Mouse (Mus musculus): Measurements from ENCODE around the gene Lgr4.
A peak's percentile ranks its signal among the peaks of the same experiment; 100 is the strongest.
"Not testable (repeated sequence)": the region's sequence is repeated elsewhere in the genome, so short reads cannot be mapped to it uniquely, and the experiment has no call there.

Lgr4 gene

DNA sequence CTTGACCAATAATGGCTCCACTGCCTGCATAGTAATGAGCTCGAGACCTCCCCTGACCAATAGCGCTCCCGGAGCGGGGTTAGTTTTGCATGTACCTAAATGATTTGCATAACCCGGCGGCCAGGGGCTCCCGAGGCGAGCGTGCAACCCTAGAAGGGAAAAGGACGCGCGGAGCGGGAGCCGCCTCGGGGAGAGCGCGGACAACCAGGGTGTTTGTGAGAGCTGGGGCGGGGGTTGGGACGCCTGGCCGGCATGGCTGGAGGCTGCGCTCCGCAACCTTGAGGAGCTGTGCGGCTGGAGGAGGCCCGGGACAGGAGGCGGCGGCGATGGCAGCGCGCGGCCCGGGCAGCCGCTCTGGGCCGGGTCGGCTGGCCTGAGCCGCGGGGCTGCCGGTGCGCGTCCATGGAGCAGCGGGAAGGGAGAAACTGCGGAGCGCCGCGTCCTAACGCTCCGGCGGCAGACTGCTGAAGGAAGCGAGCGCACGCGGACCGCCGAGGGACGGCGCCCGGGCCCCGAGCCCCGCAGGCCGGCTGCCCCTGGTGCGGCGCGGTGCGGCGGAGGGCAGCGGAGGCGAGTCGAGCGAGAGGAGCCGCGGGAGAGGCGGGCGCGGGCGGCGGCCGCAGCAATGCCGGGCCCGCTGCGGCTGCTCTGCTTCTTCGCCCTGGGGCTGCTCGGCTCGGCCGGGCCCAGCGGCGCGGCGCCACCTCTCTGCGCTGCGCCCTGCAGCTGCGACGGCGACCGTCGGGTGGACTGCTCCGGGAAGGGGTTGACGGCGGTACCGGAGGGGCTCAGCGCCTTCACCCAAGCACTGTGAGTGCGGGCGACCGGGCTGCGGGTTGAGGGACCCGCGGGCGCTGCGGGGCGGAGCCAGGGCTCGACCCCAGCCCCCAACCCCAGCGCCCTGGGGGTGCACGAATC, at the start of gene Lgr4:
Gene Lgr4 (plus strand): TSS at position 152 of the 918 bp plus-strand sequence.
- peak; percentile 93 to 96 for DNase-seq

DNA sequence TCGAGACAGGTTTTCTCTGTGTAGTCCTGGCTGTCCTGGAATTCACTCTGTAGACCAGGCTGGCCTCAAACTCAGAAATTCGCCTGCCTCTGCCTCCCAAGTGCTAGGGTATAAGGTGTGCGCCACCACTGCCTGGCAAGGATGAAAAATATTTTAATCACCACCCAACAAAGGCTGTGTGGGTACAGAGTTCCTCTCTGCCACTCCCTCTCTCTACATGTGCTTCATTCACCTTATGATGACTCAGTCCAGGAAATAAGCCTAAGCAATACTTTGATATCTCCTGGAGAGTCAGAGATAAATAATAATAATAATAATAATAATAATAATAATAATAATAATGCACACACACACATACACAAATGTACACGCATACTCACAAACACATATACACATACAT, 38.0 kb upstream of the Lgr4 start:
- DNase-seq: not testable (repeated sequence)

DNA sequence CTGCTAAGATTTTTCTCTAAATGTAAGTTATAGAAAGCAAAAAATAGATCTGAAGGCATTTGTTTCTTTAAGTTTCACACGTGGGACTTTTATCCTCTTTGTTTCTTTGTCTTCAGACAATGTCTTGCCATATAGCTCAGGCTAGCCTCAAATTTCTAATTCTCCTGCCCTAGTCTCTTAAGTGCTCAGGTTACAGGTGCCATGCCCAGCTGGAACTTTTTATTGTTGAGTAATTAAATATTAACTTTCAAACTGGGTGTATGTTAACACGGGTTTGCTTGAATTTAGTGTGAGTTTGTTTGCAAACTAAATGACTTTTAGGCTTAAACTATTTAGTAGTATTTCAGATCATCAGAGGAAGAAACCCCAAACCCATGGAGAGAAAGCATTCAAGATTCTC, 36.3 kb upstream of the Lgr4 start:
- no peak for DNase-seq

DNA sequence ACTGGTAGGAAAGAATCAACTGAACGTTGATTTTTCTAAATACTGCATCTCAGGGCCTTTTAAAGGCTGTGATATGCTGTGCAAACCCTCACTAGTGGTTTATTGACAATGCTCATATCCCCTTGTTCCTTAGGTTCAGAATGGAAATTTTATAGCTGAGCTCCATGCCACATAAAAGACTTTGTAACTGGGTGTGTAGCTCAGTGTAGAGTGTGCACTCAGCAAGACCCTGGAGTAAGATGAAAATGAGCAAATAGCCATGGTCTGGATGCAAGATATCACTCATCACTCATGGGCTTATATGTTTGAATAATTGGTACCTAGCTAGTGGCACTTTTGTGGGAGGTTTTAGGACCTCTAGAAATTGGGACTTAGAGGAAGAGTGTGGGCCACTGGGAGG, 35.8 kb upstream of the Lgr4 start:
- no peak for DNase-seq

DNA sequence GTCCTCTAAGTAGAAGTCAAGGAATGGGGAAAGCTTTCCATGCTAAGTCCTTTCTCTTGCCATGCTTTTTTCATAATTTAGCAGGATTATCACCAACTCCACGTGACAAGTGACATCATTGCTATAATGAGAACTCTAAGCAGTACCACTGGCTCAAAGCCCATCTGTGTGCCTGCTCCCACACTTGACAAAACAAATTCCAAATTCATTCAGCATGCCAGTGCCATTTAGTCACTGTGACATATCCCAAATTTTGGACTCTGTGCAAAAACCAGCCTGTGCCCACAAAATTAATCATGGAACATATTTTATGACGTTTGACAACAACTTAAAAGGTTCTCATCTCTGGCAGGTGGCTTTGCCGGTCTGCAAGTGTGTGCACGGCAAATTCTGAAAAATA, 33.3 kb upstream of the Lgr4 start:
- peak; percentile 74 to 82 for DNase-seq

DNA sequence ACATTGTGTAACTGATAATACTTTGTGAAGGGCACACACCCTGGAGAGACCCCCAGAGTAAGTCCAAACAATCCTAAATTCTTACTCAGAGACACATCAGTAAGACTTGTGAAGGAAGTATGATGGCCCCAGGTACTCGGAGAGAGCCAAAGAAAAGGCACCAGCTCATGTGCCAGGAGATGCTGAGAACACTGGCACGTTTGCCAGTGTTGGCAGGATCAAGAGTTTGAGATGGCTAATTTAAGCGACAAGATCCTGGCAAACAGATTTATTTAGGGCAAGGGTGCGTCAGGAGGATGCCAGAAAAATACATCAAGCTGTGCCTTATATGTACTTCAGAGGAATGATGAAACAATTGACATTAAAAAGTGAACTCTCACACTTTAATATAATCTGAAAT, 32.9 kb upstream of the Lgr4 start:
- DNase-seq: peak; percentile 83 to 86

DNA sequence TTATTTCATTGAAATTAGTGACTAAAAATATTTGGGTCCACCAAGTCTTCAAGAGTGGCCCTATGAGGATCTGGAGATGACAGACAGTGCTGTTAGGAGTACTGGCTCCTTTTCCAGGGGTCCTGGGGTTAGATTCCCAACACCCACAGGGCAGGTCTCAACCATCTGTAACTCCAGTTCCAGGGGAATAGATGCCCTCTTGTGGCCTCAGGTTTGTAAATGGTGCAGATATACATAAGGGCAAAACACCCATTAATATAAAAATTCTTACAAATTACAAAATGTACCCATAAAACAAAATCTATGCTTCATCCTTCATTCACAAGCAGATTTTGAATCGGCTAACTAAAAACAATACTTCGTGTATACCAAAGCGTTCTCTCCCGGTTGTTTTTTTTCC, 27.4 kb upstream of the Lgr4 start:
- peak; percentile 17 to 43 for DNase-seq

DNA sequence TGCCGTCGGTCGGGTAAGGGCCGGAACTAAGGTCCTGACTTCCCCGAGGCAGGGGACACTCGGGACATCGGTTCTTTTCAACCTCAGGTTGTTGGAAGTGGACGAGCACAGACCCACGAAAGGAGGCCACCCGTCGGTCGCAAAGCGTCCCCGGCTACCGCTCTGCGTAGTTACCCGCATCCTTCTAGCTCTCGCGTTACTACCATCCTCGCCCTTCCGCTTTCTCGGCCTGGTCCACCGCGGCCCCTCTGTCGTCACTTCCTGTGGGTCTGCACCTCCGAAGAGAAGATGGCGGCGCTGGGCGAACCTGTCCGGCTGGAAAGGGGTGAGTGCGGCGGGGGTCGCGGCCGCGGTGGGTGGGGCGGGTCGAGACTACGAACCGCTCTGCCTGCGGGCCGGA, 26.9 kb upstream of the Lgr4 start, which contains the start of gene Lin7c:
Gene Lin7c (plus strand): TSS at position 257 of the 400 bp plus-strand sequence.
- peak; percentile 97 for DNase-seq

DNA sequence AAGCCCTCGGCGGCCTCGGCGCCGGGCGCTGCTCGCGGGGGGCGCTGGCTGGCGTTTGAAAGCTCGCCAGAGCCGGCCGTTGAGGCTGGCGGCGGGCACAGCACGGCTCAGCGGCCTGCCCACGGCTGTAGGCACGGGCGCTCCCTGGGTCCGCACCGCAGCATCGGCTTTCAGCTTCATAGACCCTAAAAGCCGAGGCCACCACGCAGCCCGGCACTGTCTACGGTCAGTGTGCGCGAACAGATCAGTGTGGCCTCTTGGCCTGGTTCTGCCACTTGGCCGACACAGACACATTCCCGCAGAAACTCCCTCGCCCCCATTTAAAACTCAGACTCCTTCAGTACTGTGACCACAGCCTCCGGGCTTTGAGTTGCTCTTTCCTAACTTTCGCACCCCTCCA, 26.4 kb upstream of the Lgr4 start:
- no peak for DNase-seq

DNA sequence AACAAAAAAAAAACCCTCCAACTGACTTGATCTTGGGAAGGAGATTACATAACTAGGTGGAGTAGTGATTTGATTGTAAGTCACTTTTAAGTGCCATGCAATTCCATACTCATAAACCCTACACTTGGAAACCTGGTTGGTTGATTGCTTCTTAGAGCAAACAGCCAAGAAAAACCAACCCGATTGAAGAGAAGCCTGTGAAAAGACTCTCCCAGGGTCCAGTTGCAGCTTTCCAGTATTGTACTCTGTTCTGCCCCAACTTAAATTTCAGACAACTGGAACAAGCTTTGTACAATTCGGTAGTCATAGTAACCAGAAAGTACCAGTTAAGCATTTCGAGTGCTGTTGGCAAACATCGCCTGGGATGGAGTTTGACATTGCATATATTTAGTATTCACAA, 26.0 kb upstream of the Lgr4 start:
- no peak for DNase-seq

DNA sequence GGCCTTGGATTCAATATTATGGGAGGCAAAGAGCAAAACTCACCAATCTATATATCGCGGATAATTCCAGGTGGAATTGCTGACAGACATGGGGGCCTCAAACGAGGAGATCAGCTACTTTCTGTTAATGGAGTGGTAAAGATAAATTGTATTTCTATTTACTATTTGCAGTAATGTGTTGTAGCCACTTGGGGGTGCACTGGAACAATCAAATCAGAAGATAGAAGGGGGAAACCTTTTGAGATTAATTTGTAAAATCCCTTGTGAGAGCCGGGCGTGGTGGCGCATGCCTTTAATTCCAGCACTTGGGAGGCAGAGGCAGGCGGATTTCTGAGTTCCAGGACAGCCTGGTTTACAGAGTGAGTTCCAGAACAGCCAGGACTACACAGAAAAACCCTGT, 21.1 kb upstream of the Lgr4 start:
- DNase-seq: peak; percentile 24 to 25

DNA sequence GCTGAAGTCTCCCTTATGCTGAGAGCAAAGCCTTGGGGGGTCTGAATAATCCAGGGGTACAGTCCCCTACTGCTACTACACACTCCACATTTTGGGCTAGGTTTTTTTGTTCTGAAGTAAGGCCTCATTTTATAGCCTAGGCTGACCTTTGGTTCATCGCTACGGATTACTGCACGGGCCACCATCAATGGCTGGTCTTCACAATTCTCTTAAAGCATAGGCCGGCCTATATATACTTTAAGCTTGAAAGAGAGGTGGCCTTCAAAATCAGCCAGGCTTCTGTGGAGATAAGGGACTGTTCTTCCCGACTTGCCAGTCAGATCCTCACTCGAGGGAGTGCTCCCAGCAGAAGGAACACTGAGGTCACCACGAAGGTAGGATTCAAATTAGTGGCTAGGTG, 14.6 kb upstream of the Lgr4 start:
- no peak for DNase-seq

DNA sequence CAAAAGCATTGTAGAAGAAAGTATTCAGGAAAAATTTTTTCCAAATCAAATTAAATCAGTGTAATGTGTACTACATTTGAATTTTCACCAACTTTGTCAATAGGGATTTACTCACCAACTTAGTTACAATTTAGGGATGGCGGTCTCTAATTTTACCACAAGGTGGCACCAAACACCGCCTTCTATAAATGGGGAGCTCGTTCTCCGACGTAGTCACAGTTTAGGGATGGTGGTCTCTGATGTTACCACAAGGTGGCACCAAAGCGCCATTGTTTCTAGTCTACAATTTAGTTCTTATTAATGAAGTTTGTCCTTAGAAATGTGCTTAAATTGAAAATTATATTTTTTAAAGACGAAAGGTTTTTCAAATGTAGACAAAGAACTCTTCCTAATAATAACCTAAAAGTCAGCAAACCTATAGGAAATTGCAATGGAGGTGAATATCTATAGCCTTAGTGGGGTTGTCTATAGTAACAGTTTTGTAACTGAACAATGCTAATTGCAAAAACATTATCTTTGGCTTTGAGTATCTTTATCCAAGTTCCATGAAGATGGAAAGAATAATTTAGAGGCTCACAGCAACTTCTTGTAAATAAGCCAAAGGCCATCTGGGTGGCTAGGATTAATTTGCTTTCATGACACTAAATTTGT, 13.2 kb upstream of the Lgr4 start:
- DNase-seq: peak; percentile 93 to 94

DNA sequence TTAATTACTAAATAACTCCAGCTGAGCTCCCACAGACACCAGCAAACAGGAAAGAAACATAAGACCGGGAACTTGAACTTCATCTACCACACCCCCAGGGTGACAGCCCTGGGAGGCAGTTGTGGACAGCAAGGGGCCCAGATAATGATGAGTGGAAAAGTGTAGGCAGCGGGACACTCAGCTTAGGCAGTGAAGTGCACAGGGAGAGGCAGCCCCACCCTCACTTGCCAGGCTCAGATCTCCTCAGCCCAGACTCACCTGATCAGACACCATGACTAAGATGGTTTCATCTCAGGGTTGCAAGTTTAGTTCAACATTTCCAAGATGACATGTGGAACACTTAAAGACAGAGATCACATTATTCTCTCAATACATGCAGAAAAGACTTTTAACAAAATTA, 8.3 kb upstream of the Lgr4 start:
- DNase-seq: no peak

DNA sequence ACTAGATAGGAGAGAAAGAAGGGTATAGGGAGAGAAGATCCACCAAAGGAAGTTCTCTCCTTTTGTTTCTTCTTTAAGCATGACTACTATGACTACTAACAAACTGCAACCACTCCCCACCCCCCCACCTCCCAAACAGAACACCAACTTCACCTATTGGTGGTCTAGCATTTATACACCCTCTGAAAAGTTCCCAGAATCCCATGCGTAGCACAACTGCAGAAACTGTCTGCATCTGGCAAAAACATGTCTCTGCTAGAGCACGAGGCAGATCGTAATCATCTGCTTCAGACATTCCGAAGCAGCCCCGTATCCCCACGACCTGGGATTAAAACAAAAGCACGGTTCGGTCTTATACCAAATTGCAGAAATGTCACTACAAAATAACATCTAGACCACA, 5.2 kb upstream of the Lgr4 start:
- no peak for DNase-seq

DNA sequence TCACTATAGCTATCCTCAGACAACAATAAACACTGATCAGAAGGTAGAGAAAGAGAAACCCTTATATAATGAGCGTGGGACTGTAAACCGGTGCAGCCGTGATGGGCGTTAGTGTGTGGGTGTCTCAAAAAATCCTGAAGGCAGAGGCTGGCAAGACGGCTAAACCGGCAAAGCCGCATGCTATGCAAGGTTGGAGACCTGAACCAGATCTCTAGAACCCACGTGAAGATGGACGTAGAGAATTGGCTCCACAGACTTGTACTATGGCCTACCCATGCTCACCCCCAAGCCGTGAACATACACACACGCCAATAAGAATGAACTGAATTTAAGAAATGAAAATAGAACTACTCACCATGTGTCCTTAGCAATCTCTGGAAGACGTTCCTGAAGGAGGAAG, 4.7 kb upstream of the Lgr4 start:
- DNase-seq: no peak

DNA sequence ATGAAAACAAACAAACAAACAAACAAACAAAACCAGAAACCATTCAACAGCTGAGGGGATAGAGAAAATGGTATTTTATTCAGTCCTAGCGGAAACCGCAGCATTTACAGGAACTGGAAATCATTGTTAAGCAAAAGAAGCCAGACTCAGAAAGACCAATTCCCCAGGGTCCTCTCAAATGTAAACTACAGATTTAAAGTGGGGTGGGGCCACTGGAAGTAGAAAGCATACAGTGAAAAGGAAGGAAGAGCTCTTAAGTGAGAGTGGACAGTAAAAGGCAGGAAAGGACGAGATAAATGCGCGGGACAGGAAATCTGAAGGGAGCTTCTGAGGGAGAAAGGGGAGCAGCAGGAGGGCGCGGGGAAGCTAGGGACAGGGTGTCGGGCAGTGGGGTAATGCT, 4.2 kb upstream of the Lgr4 start:
- no peak for DNase-seq

DNA sequence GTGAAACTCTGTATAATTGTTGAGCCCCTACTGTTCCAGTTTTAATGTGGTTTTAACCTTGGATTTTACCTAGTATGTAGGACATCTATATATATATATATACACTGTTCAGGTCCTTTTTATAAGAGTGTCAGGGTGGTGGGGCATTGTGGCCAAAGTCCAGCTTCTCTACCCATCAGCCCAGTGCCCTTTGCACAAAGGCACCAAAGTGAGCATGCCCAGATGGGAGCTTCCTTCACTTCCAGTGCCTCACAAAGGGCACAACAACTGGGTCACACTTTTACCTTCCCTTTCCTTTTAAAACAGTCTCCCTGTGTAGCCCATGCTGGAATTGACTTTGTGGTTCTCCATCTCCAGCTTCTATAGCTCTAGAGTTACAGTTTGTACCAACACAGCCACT, 2.8 kb upstream of the Lgr4 start:
- no peak for DNase-seq

DNA sequence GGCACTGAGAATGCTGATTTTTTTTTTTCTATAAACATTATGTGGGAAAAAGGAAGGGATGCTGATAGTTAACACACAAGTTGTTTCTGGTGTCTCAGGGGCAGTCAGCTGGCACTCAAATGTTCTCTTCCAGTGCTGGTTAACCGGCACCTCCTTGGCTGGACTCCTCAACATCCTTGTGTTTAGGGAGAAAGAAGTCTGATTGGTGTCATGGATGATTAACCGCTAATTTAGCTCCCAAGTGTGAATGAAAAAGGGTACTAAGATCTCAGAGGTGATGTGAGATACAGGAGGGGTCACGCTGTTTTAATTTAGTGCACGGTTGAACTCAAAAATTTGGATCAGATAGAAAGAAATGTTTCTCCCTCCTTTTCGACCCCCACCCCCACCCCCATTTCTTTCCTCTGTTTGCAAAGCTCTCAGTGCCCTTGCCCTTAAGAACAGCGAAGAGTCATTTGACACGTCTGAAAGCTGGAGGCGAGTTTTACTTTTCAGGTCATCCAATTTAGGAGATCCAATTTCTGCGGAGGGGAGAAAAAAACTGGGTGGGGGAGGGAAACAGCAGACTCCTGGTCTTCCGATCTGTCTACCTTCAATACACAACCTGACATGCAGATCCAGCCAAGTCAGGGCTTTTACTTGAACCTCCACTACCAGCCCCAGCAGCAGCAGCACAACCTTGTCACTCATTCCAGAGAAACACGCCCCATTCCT, 508 bp upstream of the Lgr4 start:
- no peak for DNase-seq

DNA sequence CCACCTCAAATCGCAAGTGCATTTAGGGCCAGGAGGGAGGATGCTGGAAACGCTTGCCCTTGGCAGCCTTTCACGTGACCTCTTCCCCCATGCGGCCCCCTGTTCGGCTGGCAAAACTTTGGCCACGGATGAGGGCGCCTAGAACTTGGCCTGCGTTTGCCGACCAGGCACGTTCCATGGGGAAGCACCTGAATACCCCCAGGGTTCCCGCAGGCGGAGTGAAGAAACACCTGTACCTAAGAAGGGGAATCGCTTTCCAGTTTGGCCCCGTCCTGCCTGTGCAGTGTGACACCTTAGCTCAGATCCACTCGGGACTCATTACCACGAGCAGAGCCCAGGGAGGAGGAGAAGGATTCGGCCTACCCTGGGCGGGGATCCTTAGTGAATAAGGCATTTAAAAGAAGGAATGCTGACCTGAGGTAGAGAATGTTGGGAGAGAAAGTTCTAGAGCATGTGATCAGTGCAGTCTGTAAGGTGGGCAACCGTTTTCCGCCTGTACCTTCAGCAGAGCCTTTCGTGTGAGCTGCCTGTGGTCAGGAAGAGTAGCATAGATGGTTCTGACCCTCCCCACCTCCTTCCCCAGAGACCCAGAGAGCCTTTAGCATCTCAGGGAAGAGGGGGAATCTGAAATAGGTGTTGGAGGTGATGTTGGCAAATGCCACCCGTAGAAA, 1.3 kb downstream of the Lgr4 start:
- DNase-seq: peak; percentile 40 to 45

DNA sequence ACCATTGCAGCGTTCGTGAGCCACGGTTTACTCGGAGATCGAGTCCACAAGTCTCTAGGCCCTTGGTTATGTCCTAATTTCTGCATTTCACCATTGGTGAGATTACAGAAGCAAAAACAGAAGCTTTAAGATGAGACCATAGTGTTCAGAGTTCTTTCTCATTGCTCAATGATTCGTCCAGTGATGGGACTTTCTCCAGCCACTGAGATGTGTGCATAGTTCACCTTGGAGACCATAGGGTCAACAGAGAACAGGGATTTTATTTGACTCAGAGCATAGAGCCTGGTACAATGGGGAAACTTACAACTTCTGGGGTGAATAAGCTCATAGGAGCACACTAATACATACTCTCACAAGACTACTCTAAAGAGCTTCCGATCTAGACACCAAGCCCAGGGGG, 3.0 kb downstream of the Lgr4 start:
- no peak for DNase-seq

DNA sequence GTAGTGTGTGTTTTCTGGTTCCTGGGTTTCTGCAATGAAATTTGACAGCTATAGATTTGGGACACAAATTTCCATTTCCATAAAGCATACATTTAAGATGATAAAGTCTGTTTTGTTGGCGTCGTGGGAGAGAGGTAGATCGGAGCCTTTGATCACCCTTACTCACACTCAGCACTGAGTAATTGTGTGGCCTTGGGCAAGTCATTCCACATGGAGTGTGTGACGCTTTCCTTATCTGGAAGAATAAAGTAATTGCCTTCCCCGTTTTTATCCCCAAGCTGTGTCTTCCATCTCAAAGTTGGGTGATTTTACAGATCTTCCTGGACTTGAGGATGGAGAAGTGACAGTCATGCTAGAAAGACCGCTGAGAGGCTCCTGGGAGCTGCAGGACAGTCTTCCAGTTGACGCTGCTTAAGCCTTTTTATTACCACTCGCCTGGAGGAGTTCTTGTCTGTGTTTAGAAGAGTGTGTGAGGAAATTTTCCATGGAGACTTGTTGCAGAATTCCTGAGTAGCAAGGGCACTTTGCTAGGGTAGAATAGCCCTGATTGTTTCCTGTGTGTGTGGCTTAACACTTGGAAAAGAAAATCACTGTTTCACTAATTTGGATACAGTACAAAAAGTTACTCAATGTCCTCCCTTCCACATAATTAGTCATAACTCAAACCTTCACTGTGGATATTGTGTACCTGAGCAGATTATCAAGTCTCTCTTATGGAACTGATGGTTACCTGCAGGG, 4.0 kb downstream of the Lgr4 start:
- DNase-seq: no peak

All from cerebellum, postnatal 10 days (tissue).